Mouse (Mus musculus): ENCODE results near the gene Ptar1. TPM values are rescaled to one million over a fixed set of nuclear protein-coding genes. Genes with fewer than 3 reads are reported as not detected.

Ptar1 gene
- polyA plus RNA-seq, 1 experiment from 2014 or later = 15.0 TPM

GRCm38 (mm10) chr19:23763371-23763770, 76.1 kb downstream of the Ptar1 start:
- Histone ChIP-seq H3K27ac (ENCODE audit: low read length) (no peak overlapping the region), H3K27me3 (ENCODE audit: control insufficient read depth, insufficient read depth, low read length) (0 out of 2 replicates have a peak, but pooled peaks cover 10% of the 10 kb centered on the region), H3K36me3 (ENCODE audit: control insufficient read depth, insufficient read depth, low read length) (no peaks in the 10 kb centered on the region), H3K9ac (replicated peaks; ENCODE audit: low read depth, low read length) (no peak overlapping the region), H3K4me1 (ENCODE audit: control insufficient read depth, insufficient read depth, low read length) (peaks cover 5% of the 10 kb centered on the region; the same call in 1 of the 2 replicates), H3K9me3 (ENCODE audit: control insufficient read depth, low read depth, low read length) (no peaks in the 10 kb centered on the region), H3K4me3 (ENCODE audit: low read depth, low read length) (no peak overlapping the region), H3K4me2 (replicated peaks; ENCODE audit: low read depth, low read length) (no peak overlapping the region)
- 86% methylated on average over 6 of the region's 6 CpGs for WGBS
- no peak for ATAC-seq (ENCODE audit: insufficient number of reproducible peaks, insufficient read depth, low FRiP score, low read depth)

GRCm38 (mm10) chr19:23764051-23764450, 76.8 kb downstream of the Ptar1 start:
- H3K9ac ChIP-seq (replicated peaks; ENCODE audit: low read depth, low read length) = no peak overlapping the region
- ATAC-seq (ENCODE audit: insufficient number of reproducible peaks, insufficient read depth, low FRiP score, low read depth) = no peak
- no peak overlapping the region for H3K4me2 ChIP-seq (replicated peaks; ENCODE audit: low read depth, low read length)
- WGBS = 68% methylated on average over 2 of the region's 2 CpGs
- H3K36me3 ChIP-seq (ENCODE audit: control insufficient read depth, insufficient read depth, low read length) = no peaks in the 10 kb centered on the region
- H3K27ac ChIP-seq (ENCODE audit: low read length) = no peak overlapping the region
- H3K27me3 ChIP-seq (ENCODE audit: control insufficient read depth, insufficient read depth, low read length) = 0 out of 2 replicates have a peak, but pooled peaks cover 10% of the 10 kb centered on the region
- H3K4me1 ChIP-seq (ENCODE audit: control insufficient read depth, insufficient read depth, low read length) = peaks cover 5% of the 10 kb centered on the region; the same call in 1 of the 2 replicates
- H3K9me3 ChIP-seq (ENCODE audit: control insufficient read depth, low read depth, low read length) = no peaks in the 10 kb centered on the region
- H3K4me3 ChIP-seq (ENCODE audit: low read depth, low read length) = no peak overlapping the region

GRCm38 (mm10) chr19:23768864-23769263, 81.6 kb downstream of the Ptar1 start:
- Histone ChIP-seq H3K4me2 (replicated peaks; ENCODE audit: low read depth, low read length) (no peak overlapping the region), H3K4me3 (ENCODE audit: low read depth, low read length) (no peak overlapping the region), H3K27ac (ENCODE audit: low read length) (no peak overlapping the region), H3K9ac (replicated peaks; ENCODE audit: low read depth, low read length) (no peak overlapping the region), H3K36me3 (ENCODE audit: control insufficient read depth, insufficient read depth, low read length) (no peaks in the 10 kb centered on the region), H3K4me1 (ENCODE audit: control insufficient read depth, insufficient read depth, low read length) (no peaks in the 10 kb centered on the region), H3K9me3 (ENCODE audit: control insufficient read depth, low read depth, low read length) (no peaks in the 10 kb centered on the region), H3K27me3 (ENCODE audit: control insufficient read depth, insufficient read depth, low read length) (no peaks in the 10 kb centered on the region)
- no peak for ATAC-seq (ENCODE audit: insufficient number of reproducible peaks, insufficient read depth, low FRiP score, low read depth)
- 58% methylated on average over 5 of the region's 5 CpGs for WGBS

GRCm38 (mm10) chr19:23770494-23771423, 83.5 kb downstream of the Ptar1 start:
- Histone ChIP-seq H3K36me3 (ENCODE audit: control insufficient read depth, insufficient read depth, low read length) (no peaks in the 10 kb centered on the region), H3K4me2 (replicated peaks; ENCODE audit: low read depth, low read length) (no peak overlapping the region), H3K27me3 (ENCODE audit: control insufficient read depth, insufficient read depth, low read length) (no peaks in the 10 kb centered on the region), H3K4me1 (ENCODE audit: control insufficient read depth, insufficient read depth, low read length) (no peaks in the 10 kb centered on the region), H3K27ac (ENCODE audit: low read length) (no peak overlapping the region), H3K9me3 (ENCODE audit: control insufficient read depth, low read depth, low read length) (no peaks in the 10 kb centered on the region), H3K9ac (replicated peaks; ENCODE audit: low read depth, low read length) (no peak overlapping the region), H3K4me3 (ENCODE audit: low read depth, low read length) (no peak overlapping the region)
- 68% methylated on average over 10 of the region's 10 CpGs for WGBS
- ATAC-seq (ENCODE audit: insufficient number of reproducible peaks, insufficient read depth, low FRiP score, low read depth) = no peak

- WGBS = 68% methylated on average over 7 of the region's 7 CpGs
- no peaks in the 10 kb centered on the region for H3K9me3 ChIP-seq (ENCODE audit: control insufficient read depth, low read depth, low read length)
- no peaks in the 10 kb centered on the region for H3K36me3 ChIP-seq (ENCODE audit: control insufficient read depth, insufficient read depth, low read length)
- H3K27me3 ChIP-seq (ENCODE audit: control insufficient read depth, insufficient read depth, low read length) = no peaks in the 10 kb centered on the region
- no peaks in the 10 kb centered on the region for H3K4me1 ChIP-seq (ENCODE audit: control insufficient read depth, insufficient read depth, low read length)
- ATAC-seq (ENCODE audit: insufficient number of reproducible peaks, insufficient read depth, low FRiP score, low read depth) = no peak
- no peak overlapping the region for H3K4me2 ChIP-seq (replicated peaks; ENCODE audit: low read depth, low read length)
- no peak overlapping the region for H3K9ac ChIP-seq (replicated peaks; ENCODE audit: low read depth, low read length)
- H3K4me3 ChIP-seq (ENCODE audit: low read depth, low read length) = no peak overlapping the region
- H3K27ac ChIP-seq (ENCODE audit: low read length) = no peak overlapping the region
These were observed 84.7 kb downstream of the Ptar1 start for GRCm38 (mm10) chr19:23771971-23772370.

- no peak overlapping the region for H3K27ac ChIP-seq (ENCODE audit: low read length)
- H3K4me3 ChIP-seq (ENCODE audit: low read depth, low read length) = no peak overlapping the region
- no peak overlapping the region for H3K9ac ChIP-seq (replicated peaks; ENCODE audit: low read depth, low read length)
- H3K4me2 ChIP-seq (replicated peaks; ENCODE audit: low read depth, low read length) = no peak overlapping the region
- H3K4me1 ChIP-seq (ENCODE audit: control insufficient read depth, insufficient read depth, low read length) = no peaks in the 10 kb centered on the region
- WGBS = 85% methylated on average over 6 of the region's 6 CpGs
- ATAC-seq (ENCODE audit: insufficient number of reproducible peaks, insufficient read depth, low FRiP score, low read depth) = no peak
- H3K36me3 ChIP-seq (ENCODE audit: control insufficient read depth, insufficient read depth, low read length) = no peaks in the 10 kb centered on the region
- H3K27me3 ChIP-seq (ENCODE audit: control insufficient read depth, insufficient read depth, low read length) = no peaks in the 10 kb centered on the region
- no peaks in the 10 kb centered on the region for H3K9me3 ChIP-seq (ENCODE audit: control insufficient read depth, low read depth, low read length)
These were observed 88.1 kb downstream of the Ptar1 start for GRCm38 (mm10) chr19:23775356-23775755.

- H3K4me1 ChIP-seq (ENCODE audit: control insufficient read depth, insufficient read depth, low read length) = no peaks in the 10 kb centered on the region
- ATAC-seq (ENCODE audit: insufficient number of reproducible peaks, insufficient read depth, low FRiP score, low read depth) = no peak
These were observed 91.9 kb downstream of the Ptar1 start for GRCm38 (mm10) chr19:23779130-23779529.

GRCm38 (mm10) chr19:23780105-23780504, 92.9 kb downstream of the Ptar1 start:
- 84% methylated on average over 4 of the region's 4 CpGs for WGBS
- no peak overlapping the region for H3K9ac ChIP-seq (replicated peaks; ENCODE audit: low read depth, low read length)
- ATAC-seq (ENCODE audit: insufficient number of reproducible peaks, insufficient read depth, low FRiP score, low read depth) = no peak

More at GRCm38 (mm10) chr19:23779130-23779529, 91.9 kb downstream of the Ptar1 start:
- Histone ChIP-seq H3K27me3 (ENCODE audit: control insufficient read depth, insufficient read depth, low read length) (no peaks in the 10 kb centered on the region), H3K27ac (ENCODE audit: low read length) (no peak overlapping the region), H3K4me2 (replicated peaks; ENCODE audit: low read depth, low read length) (no peak overlapping the region), H3K4me3 (ENCODE audit: low read depth, low read length) (no peak overlapping the region), H3K9ac (replicated peaks; ENCODE audit: low read depth, low read length) (no peak overlapping the region), H3K9me3 (ENCODE audit: control insufficient read depth, low read depth, low read length) (no peaks in the 10 kb centered on the region), H3K36me3 (ENCODE audit: control insufficient read depth, insufficient read depth, low read length) (no peaks in the 10 kb centered on the region)

More at GRCm38 (mm10) chr19:23780105-23780504, 92.9 kb downstream of the Ptar1 start:
- H3K36me3 ChIP-seq (ENCODE audit: control insufficient read depth, insufficient read depth, low read length) = no peaks in the 10 kb centered on the region
- H3K4me1 ChIP-seq (ENCODE audit: control insufficient read depth, insufficient read depth, low read length) = no peaks in the 10 kb centered on the region
- H3K4me2 ChIP-seq (replicated peaks; ENCODE audit: low read depth, low read length) = no peak overlapping the region
- H3K9me3 ChIP-seq (ENCODE audit: control insufficient read depth, low read depth, low read length) = no peaks in the 10 kb centered on the region
- no peaks in the 10 kb centered on the region for H3K27me3 ChIP-seq (ENCODE audit: control insufficient read depth, insufficient read depth, low read length)
- no peak overlapping the region for H3K4me3 ChIP-seq (ENCODE audit: low read depth, low read length)
- no peak overlapping the region for H3K27ac ChIP-seq (ENCODE audit: low read length)

All from stomach, embryonic 14.5 days (tissue).